Mouse (Mus musculus) layer of hippocampus, adult 9-10 months (tissue): ENCODE results near the gene Src.

ENCODE experiments used
- DNase-seq: peaks from one replicate; pipeline ENCODE4 v3.0.0; 2022; ENCODE audit warnings: low spot score

Src gene

DNA sequence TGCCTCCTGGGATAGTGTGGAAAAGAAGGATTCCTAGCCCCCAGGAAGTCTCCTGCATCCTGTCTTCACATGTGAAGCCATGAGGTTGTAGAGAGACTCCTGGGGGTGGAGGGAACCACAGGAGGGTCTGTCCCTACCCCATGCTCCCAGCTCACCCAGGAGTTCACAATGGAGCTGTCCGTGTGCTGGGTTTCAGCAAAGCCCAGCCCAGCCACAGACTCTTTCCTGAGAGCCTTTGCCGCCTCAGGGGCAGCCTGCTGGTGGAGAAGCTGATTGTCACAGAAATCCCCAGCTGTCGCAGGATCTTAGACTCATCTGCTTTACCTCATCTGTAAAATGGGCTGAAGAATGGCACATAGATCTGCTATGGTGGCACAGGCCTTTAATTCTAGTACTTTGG is 18.9 kb downstream of the Src start:
- DNase-seq: no peak

DNA sequence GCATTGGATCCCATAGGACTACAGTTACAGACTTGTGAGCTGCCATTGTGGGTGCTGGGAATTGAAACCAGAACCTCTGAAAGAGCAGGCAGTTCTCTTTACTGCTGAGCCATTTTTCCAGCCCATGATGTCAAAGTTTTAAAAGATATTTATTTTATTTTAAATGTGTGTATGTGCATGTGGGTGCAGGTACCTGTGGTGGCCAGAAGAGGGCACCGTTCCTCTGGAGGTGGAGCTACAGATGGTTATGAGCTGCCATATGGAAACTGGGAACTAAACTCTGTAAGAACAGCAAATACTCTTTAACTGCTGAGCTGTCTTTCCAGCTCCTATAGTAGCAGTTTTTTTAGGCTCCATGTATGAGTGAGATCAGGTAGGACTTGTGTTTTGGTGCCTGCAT is 23.1 kb downstream of the Src start:
- DNase-seq: no peak

DNA sequence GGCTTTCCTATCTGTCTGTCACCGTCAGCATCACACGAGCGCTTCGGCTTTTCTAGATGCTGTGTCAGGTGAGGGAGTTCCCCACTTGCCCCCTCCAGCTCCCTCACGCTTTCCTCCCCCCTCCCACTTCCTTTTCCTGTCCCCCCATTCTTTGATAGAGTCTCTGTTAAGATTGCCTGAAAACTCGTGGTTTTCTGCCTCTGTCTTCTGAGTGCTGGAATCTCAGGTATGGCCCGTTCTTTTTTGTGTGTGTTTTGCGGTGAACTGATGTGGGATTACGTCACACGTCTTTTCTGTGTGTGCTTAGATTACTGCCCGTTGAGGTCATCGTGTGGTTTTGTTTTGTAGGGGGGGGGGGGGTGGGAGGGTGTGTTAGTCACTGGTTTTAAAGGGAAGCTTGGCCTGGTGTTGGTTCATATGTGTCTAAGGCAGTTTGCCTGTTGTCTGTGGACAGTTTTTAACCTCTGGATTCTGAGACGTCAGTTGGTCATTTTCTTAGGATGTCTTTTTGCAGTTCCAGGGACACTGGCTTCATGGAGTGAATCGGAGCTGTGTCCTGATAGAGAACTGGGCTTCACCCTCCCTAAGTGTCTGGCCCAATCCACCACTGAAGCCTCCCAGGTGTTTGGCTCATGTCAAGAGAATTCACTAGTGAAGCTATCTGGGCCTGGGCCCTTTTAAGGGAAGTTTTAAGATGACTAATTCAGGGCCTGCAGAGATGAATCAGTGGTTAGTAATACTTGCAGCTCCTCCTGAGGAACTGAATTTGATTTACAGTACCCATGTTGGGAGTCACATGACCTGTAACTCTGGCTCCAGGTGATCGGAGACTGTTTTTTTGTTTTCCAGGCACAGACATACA is 29.3 kb downstream of the Src start:
- no peak for DNase-seq

DNA sequence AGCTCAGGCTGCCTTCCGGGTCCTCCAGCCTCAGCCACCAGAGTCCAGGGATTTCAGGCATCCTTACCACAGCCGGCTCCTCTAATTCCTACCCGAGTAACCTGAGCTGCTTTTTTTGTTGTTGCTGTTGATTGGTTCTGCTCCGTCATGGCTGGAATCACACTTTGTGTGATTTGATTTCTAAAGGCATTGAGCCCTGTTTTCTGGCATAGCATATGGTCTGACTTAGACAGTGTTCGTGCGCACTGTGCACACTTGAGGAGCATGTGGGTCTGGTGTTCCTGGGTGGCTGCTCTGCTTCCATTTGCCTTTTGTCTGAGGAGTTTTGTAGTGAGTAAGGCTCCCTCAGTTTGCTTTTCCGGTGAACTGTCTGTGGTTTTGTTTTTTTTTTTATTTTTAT is 30.1 kb downstream of the Src start:
- no peak for DNase-seq

DNA sequence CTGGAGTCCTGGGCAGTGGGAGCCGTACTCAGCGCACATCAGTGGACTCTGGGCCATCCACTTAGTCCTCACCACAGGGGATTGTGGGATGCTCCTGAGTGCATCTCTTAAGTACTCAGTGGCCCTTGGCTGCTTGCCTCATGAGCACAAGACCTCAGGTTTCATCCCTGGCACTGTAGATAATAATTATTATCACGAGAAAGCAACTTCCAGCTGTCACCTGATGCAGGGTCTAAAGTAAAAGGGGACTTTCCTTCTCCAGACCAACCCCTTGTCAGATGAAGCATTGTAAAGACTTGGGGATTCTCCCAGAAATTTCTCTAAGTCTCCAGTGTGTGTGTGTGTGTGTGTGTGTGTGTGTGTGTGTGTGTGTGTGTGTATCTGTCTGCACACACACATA is 32.7 kb downstream of the Src start:
- no peak for DNase-seq

DNA sequence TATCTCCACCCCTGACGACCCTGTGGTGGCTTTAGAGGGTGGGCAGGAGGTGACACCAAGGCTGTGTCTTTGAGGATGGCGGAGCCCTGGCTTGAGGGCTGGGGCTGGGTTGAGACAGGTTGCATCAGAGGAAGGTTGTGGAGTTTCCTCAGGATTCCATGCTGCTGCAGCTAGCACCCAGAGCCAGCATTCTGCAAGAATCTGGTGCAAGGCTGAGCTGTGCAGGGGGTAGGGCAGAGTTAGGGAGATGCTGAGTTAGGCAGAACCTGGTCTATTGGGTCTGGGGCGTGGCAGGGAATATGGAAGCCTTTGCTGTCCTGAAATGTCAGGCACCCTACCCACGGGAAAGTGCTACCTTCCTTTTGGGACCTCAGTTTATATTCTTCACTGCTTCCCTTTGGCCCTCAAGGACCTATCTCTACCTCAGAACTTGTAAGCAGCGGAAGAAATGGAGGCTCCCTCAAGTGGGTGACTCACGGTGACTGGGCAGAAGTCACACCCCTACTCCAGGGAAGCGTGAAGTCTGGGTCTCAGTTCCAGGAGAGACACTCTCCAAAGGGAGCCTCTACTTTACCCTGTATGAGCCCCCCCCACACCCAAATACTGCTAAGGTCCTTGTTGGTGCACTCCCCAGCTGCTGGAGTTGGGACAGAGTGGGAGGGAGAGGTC is 33.3 kb downstream of the Src start:
- DNase-seq: no peak

DNA sequence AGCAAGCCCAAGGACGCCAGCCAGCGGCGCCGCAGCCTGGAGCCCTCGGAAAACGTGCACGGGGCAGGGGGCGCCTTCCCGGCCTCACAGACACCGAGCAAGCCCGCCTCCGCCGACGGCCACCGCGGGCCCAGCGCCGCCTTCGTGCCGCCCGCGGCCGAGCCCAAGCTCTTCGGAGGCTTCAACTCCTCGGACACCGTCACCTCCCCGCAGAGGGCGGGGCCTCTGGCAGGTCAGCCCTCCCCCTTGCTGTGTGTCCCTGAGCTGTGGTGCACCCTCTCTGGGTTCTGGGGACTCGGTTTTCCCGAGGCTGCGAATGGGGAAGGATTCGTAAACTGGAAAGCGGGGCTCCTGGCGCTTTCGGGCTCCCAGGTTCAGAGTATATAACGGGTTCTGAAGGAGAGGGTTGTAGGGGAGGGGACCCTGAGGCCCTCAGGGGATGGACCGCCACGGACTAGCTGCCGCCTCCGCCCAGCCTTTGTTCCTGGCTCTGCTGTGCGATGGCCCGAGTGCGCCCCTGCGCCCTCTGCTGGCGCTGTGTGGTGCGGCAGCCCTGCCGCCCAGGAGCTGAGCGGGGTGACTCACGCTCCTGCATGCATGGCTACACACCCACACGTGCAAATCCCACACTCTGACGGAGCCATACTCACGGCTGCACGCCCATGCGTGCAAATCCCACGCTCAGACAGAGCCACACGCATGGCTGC is 39.0 kb downstream of the Src start:
- DNase-seq: peak; percentile 87

DNA sequence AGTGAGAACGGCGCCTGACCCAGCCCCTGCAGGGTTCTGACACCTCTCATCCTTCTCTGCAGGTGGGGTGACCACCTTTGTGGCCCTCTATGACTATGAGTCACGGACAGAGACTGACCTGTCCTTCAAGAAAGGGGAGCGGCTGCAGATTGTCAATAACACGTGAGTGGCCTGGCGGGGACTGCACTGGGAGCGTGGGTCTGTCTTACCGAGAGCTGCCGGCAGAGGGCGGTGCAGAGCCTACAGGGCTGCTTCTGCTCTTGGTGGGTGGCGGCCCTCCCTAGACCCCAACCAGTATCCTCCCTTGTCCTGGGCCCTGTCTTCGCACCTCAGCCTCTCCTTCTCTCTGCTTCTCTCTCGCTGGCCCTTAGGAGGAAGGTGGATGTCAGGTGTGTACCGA is 40.2 kb downstream of the Src start:
- DNase-seq: peak; percentile 53

DNA sequence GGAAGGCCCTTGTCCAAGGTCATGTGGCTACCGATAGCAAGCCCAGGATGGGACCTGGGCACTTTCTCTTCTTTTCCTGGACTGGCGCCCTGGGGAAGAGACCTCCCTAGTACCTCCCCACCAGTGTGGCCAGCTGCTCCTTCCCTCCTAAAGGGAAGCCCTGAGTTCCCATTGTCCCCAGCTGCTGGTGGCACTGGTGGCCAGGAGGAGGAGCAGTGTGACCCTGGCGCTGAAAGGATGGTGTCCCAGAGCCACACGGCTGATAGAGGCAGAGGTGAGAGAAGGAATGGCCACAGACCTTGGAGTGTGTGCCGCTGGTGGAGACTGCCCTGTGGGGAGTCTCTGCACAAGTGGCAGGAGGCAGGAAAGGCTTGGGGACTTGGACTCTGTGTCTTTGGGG is 41.5 kb downstream of the Src start:
- DNase-seq: no peak

DNA sequence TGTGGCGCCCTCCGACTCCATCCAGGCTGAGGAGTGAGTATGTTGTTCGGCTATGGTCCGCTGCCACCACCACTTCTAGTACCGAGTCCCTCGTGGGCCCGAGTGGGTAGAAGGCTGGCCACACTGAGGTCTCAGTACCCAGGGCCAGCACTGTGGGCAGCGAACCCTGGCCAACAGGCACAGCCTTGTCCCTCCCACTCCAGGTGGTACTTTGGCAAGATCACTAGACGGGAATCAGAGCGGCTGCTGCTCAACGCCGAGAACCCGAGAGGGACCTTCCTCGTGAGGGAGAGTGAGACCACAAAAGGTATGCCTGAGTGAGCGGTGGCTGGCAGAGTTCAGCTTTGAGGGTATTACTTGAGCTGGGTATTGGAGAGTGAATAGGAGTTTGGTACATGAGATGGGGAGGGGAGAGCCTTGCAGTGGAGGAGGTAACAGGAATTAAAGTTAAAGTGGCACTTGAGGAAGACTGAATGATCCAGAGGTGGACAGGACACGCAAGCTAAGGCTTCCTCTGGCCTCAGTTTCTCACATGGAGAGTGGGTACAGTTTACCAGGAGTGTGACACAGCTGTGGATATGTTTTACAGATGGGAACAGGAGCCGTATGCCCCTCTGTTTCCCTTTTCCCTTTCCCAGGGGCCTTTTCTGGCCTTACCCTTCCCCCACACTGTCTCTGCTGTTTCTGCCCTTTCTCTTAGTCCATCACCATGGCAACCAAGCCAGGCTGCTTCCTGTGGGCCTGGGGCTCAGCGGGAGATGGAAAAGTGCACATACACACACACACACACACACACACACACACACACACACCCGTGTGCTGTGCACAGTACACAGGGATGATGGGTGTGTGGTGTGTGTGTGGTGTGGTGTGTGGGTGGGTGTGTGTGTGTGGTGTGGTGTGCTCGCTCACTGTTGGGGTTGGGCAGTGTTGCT is 44.8 kb downstream of the Src start:
- no peak for DNase-seq

DNA sequence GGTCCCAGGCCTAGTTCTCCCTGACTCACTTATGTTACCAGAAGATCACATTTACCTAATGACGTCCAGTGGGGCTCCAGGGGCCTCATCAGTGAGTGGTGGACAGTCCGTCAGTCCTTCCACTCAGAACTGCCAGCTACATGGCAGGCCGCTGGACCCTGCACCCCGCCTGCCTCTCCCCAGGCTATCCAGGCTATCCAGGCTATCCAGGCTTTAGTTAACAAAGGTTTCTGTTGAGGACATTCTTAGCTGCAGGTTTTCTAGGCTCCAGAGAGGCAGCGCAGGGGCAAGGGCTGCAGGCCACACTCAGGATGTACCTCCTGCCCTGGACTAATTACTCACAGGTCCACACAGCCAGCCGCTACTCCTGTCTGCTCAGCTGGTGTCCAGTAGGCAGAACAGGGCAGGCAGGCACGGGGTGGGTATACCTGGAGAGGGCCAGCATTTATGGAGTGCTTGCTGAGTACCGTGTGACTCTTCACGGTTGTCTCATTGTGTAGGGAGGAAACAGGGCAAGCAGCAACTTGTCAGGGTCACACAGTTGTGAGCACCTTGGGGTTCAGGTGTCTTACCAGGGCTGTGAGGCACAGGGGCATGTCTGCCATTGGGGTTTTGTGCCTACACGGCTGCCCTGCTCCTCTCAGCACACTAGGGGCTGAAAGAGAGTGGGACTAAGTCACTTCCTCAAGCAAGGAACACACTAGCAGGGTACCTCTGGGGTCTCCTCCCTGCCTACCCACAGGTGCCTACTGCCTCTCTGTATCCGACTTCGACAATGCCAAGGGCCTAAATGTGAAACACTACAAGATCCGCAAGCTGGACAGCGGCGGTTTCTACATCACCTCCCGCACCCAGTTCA is 45.9 kb downstream of the Src start:
- DNase-seq: no peak

DNA sequence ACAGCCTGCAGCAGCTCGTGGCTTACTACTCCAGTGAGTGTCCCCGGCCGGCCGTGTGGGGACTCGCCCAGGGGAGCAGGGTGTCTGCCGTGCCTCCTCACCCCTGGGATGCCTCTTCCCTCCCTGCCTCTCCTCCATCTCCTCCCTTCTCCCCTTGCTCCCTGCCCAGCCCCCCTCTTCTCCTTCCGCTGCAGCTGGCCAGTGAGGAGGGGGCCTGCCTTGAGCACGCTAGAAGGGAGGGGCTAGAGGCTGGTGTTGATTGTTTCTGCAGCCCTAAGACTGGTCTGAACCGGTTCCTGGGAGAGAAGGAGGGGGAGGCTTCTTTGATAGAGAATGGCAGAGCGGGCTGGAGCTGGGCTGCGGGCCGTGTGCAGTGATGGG is 46.5 kb downstream of the Src start:
- no peak for DNase-seq

DNA sequence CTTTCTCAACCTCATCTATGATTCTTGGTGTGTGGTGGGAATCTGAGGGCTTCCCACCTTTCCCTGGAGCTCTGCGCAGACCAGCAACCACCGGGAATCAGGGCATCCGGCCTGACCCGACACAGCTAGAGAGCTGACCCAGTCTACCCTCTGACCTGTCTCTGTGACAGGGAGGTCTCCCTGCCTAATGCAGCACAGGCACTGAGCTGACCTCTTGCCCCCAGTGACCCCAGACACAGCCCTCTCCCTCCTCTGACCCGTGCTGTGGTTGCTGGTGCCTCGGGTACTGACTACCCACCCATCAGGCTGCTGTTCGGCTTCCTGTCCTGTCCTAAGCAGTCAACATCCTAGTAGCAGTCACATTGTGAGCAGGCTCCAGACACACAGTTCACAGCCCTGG is 48.6 kb downstream of the Src start:
- DNase-seq: no peak

DNA sequence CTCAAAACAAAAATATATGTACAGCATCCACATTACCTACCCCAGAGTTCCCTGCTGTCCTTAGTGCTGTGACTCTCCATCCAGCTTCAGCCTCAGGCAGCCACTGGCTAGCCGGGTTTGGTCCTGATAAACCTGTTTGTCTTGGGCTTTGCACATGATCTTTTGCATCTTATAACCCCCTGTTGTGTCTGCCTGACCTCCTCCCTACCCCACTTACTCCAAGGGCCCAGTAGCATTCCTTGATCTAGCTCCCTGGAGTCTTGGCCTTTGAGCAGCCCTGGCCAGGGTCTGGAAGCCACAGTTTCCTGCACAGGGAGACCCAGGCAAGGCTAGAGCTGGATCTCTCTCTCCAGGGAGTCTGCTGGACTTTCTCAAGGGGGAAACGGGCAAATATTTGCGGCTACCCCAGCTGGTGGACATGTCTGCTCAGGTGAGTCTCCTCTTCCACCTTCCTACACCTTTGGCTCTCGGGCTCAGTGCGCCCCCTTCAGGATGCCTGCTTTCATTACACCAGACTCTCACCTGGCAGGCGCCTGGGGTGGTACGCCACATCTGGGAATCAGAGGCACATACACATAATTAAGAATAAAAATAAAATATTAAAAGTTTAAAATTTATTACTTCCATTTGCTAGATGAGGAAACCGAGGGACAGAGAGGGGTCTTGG is 50.0 kb downstream of the Src start:
- no peak for DNase-seq

DNA sequence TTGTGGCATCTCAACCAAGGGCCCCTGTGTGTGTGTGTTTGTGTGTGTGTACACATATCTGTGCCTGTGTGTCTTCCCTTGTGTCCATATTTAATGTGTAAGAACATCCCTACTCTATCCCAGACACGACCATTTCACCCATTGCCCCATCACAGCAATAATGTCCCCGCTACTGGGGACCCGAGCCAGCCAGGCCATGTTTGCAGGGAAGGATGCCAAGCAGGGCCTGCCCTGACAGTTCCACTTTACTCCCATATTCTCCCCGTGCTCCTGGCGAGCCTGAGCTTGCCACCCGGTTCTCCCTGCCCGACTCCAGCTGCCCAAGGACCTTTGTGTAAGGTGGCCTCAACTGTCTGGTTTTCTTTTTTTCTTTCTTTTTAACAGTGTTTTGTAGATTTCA is 53.0 kb downstream of the Src start:
- DNase-seq: no peak

DNA sequence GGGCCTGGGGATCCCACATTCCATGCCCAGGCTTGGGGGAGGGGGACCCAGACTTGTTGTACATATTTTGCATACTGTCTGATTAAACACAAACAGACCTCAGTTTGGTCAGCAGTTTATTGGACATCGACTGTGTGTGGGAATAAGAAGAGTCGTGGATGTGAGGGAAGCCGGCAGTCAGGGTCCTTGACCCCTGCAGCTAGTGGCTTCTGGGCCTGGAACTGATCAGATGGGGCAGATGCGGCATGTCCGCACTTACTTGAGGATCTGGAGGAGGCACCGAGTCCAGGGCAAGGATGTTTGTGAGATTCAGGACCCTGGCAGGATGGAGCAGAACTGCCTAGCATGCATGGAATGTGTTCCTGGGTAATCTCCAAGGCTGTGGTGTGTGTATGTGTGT is 53.5 kb downstream of the Src start:
- no peak for DNase-seq

DNA sequence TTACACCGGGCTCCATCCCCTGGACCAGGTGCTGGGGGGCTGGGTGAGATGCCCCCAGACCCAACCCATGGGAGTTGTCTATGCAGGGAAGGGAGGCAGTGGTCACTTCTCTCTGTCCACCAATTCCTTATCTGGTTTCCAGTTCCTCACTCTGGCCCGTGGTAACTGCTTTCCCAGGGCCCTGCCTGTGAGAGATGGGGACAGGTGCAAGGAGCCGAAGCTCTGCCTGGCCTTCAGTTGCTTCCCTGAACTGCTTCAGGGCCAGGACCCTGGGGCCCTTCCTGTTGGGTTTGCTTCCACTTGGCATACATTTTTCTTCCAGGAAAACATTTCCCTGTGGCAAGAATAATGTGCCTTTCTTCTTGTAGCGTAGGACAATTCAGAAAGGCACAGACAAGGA is 54.2 kb downstream of the Src start:
- DNase-seq: no peak

DNA sequence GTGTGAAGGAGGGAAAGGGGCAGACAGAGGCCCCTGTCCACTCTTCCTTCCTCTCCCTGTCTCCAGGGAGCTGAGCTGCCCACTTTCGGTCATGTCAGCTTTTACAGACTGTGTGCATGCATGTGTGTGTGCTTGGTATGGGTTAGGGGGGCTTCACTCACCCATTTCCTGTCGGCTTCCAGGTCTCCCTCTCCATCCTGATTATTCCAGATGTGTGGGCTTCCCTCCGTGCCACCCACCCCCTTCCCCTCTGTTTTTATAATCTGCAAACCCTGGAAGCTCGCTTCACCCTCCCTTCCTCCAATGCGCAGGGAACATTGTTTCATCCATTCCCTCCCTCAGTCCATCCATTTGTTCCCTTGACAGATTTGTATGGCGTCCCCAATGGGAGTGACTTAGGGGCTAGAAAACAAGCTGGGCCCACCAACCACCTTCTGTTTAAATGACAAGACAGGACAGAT is 56.1 kb downstream of the Src start:
- no peak for DNase-seq

DNA sequence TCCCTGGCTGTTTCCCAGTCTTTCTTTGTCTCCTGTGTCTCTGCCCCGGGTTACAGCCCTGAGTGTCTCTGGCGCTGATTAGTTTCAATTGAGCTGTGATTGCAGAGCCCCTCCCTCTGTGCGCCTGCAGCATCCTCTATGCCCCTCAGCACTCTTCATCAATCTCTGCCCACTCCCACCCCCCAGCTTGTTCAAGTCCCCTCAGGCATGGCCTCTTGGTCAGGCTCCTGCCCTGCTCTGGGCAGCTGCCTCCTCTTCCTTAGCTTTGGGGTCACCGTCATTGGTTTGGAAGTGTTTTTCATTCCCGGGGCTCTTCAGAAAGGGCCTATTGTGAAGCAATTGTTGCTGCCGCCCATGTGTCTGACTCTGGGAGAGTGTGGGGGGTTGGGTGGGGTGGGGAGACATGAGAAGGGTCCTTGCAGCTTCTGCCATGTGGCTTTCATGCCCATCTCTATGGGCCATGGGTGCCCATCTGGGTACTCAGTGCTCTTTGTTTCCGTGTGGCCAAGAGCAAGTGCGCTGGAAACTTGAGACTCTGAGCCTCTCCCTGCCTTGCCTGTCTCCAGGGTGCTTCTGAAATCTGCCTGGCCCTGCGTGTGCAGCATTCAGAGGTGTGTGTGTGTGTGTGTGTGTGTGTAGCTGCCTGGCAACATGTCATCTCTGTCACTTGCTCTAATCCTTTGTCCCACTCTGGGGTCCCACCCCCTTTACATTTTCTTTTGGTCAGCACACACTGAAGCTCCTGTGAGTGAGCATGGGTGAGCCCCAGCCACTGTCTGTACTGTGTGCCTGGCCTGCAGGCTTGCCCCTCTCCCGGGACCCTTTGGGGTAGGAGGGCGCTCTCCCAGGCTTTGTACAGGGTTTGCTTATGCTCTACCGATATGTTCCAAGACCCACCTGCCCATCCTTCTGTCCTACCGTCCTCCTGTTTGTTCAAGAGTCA is 57.5 kb downstream of the Src start:
- no peak for DNase-seq
